Mouse (Mus musculus): ENCODE measurements around the gene Rnf135.
"Not testable (repeated sequence)": the region's sequence is repeated elsewhere in the genome, so short reads cannot be mapped to it uniquely, and the experiment has no call there.

Gene Rnf135

GRCm38 (mm10) chr11:80185441-80185976 is 1.9 kb downstream of the Rnf135 start:
- in situ Hi-C loops (cut with MboI; ENCODE audit: low pct_unique_long_range_greater_than_20kb in 1 of 2, low sequenced_read_pairs in 2 of 2, unreplicated experiment in 1 of 2) = not testable (repeated sequence)

GRCm38 (mm10) chr11:80190280-80190679 is 6.6 kb downstream of the Rnf135 start:
- in situ Hi-C loops (cut with MboI; ENCODE audit: low pct_unique_long_range_greater_than_20kb in 1 of 2, low sequenced_read_pairs in 2 of 2, unreplicated experiment in 1 of 2) = no loop called here

- in situ Hi-C loops (cut with MboI; ENCODE audit: low pct_unique_long_range_greater_than_20kb in 1 of 2, low sequenced_read_pairs in 2 of 2, unreplicated experiment in 1 of 2) = no loop called here
Observed at GRCm38 (mm10) chr11:80193827-80194226, 10.2 kb downstream of the Rnf135 start.

GRCm38 (mm10) chr11:80196351-80196750 is 12.7 kb downstream of the Rnf135 start:
- in situ Hi-C loops (cut with MboI; ENCODE audit: low pct_unique_long_range_greater_than_20kb in 1 of 2, low sequenced_read_pairs in 2 of 2, unreplicated experiment in 1 of 2) = no loop called here

- in situ Hi-C loops (cut with MboI; ENCODE audit: low pct_unique_long_range_greater_than_20kb in 1 of 2, low sequenced_read_pairs in 2 of 2, unreplicated experiment in 1 of 2) = no loop called here
Observed at GRCm38 (mm10) chr11:80199316-80199715, 15.7 kb downstream of the Rnf135 start.

GRCm38 (mm10) chr11:80199773-80200172 is 16.1 kb downstream of the Rnf135 start:
- in situ Hi-C loops (cut with MboI; ENCODE audit: low pct_unique_long_range_greater_than_20kb in 1 of 2, low sequenced_read_pairs in 2 of 2, unreplicated experiment in 1 of 2) = no loop called here

GRCm38 (mm10) chr11:80200326-80200725 is 16.7 kb downstream of the Rnf135 start:
- in situ Hi-C loops (cut with MboI; ENCODE audit: low pct_unique_long_range_greater_than_20kb in 1 of 2, low sequenced_read_pairs in 2 of 2, unreplicated experiment in 1 of 2) = no loop called here

GRCm38 (mm10) chr11:80202296-80202695 is 18.6 kb downstream of the Rnf135 start:
- in situ Hi-C loops (cut with MboI; ENCODE audit: low pct_unique_long_range_greater_than_20kb in 1 of 2, low sequenced_read_pairs in 2 of 2, unreplicated experiment in 1 of 2) = no loop called here

- in situ Hi-C loops (cut with MboI; ENCODE audit: low pct_unique_long_range_greater_than_20kb in 1 of 2, low sequenced_read_pairs in 2 of 2, unreplicated experiment in 1 of 2) = no loop called here
Observed at GRCm38 (mm10) chr11:80204037-80204436, 20.4 kb downstream of the Rnf135 start.

GRCm38 (mm10) chr11:80204941-80205340 is 21.3 kb downstream of the Rnf135 start:
- in situ Hi-C loops (cut with MboI; ENCODE audit: low pct_unique_long_range_greater_than_20kb in 1 of 2, low sequenced_read_pairs in 2 of 2, unreplicated experiment in 1 of 2) = no loop called here

- in situ Hi-C loops (cut with MboI; ENCODE audit: low pct_unique_long_range_greater_than_20kb in 1 of 2, low sequenced_read_pairs in 2 of 2, unreplicated experiment in 1 of 2) = no loop called here
Observed at GRCm38 (mm10) chr11:80208465-80208859, 24.8 kb downstream of the Rnf135 start.

GRCm38 (mm10) chr11:80208860-80209800 is 25.5 kb downstream of the Rnf135 start, which contains the start of gene Rhot1:
Gene Rhot1, plus strand, starts transcription at chr11:80209019.
- in situ Hi-C loops (cut with MboI; ENCODE audit: low pct_unique_long_range_greater_than_20kb in 1 of 2, low sequenced_read_pairs in 2 of 2, unreplicated experiment in 1 of 2) = no loop called here

GRCm38 (mm10) chr11:80210321-80210720 is 26.7 kb downstream of the Rnf135 start:
- in situ Hi-C loops (cut with MboI; ENCODE audit: low pct_unique_long_range_greater_than_20kb in 1 of 2, low sequenced_read_pairs in 2 of 2, unreplicated experiment in 1 of 2) = no loop called here

GRCm38 (mm10) chr11:80212282-80212681 is 28.6 kb downstream of the Rnf135 start:
- in situ Hi-C loops (cut with MboI; ENCODE audit: low pct_unique_long_range_greater_than_20kb in 1 of 2, low sequenced_read_pairs in 2 of 2, unreplicated experiment in 1 of 2) = no loop called here

GRCm38 (mm10) chr11:80215291-80215690 is 31.6 kb downstream of the Rnf135 start:
- in situ Hi-C loops (cut with MboI; ENCODE audit: low pct_unique_long_range_greater_than_20kb in 1 of 2, low sequenced_read_pairs in 2 of 2, unreplicated experiment in 1 of 2) = no loop called here

- in situ Hi-C loops (cut with MboI; ENCODE audit: low pct_unique_long_range_greater_than_20kb in 1 of 2, low sequenced_read_pairs in 2 of 2, unreplicated experiment in 1 of 2) = no loop called here
Observed at GRCm38 (mm10) chr11:80218657-80219293, 35.1 kb downstream of the Rnf135 start.

- in situ Hi-C loops (cut with MboI; ENCODE audit: low pct_unique_long_range_greater_than_20kb in 1 of 2, low sequenced_read_pairs in 2 of 2, unreplicated experiment in 1 of 2) = not testable (repeated sequence)
Observed at GRCm38 (mm10) chr11:80230066-80230465, 46.4 kb downstream of the Rnf135 start.

- in situ Hi-C loops (cut with MboI; ENCODE audit: low pct_unique_long_range_greater_than_20kb in 1 of 2, low sequenced_read_pairs in 2 of 2, unreplicated experiment in 1 of 2) = no loop called here
Observed at GRCm38 (mm10) chr11:80237278-80237677, 53.6 kb downstream of the Rnf135 start.

- in situ Hi-C loops (cut with MboI; ENCODE audit: low pct_unique_long_range_greater_than_20kb in 1 of 2, low sequenced_read_pairs in 2 of 2, unreplicated experiment in 1 of 2) = no loop called here
Observed at GRCm38 (mm10) chr11:80238306-80238705, 54.7 kb downstream of the Rnf135 start.

Data from mouse embryonic stem cell (cell line).